Mouse (Mus musculus): ENCODE data around the gene Cped1.

Gene Cped1

GRCm38 (mm10) chr6:22000881-22001280, 15.2 kb downstream of the Cped1 start:
- DNase-seq = no peak

GRCm38 (mm10) chr6:22001284-22001916, 15.7 kb downstream of the Cped1 start:
- DNase-seq = peak; percentile 66 to 69

- no peak for DNase-seq
Measured at GRCm38 (mm10) chr6:22002521-22003199, 16.9 kb downstream of the Cped1 start.

- DNase-seq = peak; percentile 38 to 41
Measured at GRCm38 (mm10) chr6:22003200-22003587, 17.5 kb downstream of the Cped1 start.

- no peak for DNase-seq
Measured at GRCm38 (mm10) chr6:22003959-22004543, 18.3 kb downstream of the Cped1 start.

GRCm38 (mm10) chr6:22008346-22008745, 22.6 kb downstream of the Cped1 start:
- no peak for DNase-seq

GRCm38 (mm10) chr6:22010258-22010657, 24.5 kb downstream of the Cped1 start:
- DNase-seq = no peak

GRCm38 (mm10) chr6:22010761-22011281, 25.1 kb downstream of the Cped1 start:
- peak in 1 of 2 experiments; percentile 29 for DNase-seq

GRCm38 (mm10) chr6:22011546-22011945, 25.8 kb downstream of the Cped1 start:
- DNase-seq = no peak

- DNase-seq = no peak
Measured at GRCm38 (mm10) chr6:22012099-22012498, 26.4 kb downstream of the Cped1 start.

- no peak for DNase-seq
Measured at GRCm38 (mm10) chr6:22012501-22012900, 26.8 kb downstream of the Cped1 start.

GRCm38 (mm10) chr6:22013394-22013793, 27.7 kb downstream of the Cped1 start:
- no peak for DNase-seq

GRCm38 (mm10) chr6:22014291-22014911, 28.7 kb downstream of the Cped1 start:
- DNase-seq = no peak

GRCm38 (mm10) chr6:22017631-22018030, 31.9 kb downstream of the Cped1 start:
- DNase-seq = no peak

- DNase-seq = no peak
Measured at GRCm38 (mm10) chr6:22018768-22019445, 33.2 kb downstream of the Cped1 start.

- peak; percentile 28 to 40 for DNase-seq
Measured at GRCm38 (mm10) chr6:22019637-22020036, 33.9 kb downstream of the Cped1 start.

GRCm38 (mm10) chr6:22020696-22021095, 35.0 kb downstream of the Cped1 start:
- DNase-seq = no peak

GRCm38 (mm10) chr6:22021315-22021714, 35.6 kb downstream of the Cped1 start:
- DNase-seq = no peak

GRCm38 (mm10) chr6:22024168-22024567, 38.5 kb downstream of the Cped1 start:
- DNase-seq = no peak

- peak in 1 of 2 experiments; percentile 51 for DNase-seq
Measured at GRCm38 (mm10) chr6:22025584-22026357, 40.1 kb downstream of the Cped1 start.

- DNase-seq = no peak
Measured at GRCm38 (mm10) chr6:22026358-22026673, 40.6 kb downstream of the Cped1 start.
